Mouse (Mus musculus) cerebellum, adult (tissue): ENCODE data around the gene Ddit4.
"Not testable (repeated sequence)": the region's sequence is repeated elsewhere in the genome, so short reads cannot be mapped to it uniquely, and the experiment has no call there.

Experiments
- ATAC-seq: cut with Nextera tagmentation; 2 replicates; pipeline ENCODE4 v1.9.2; 2017; ENCODE audit warnings: mild to moderate bottlenecking, moderate library complexity, mixed read lengths; ENCODE audit not compliant: insufficient number of reproducible peaks, low FRiP score, low TSS enrichment

Gene Ddit4

DNA sequence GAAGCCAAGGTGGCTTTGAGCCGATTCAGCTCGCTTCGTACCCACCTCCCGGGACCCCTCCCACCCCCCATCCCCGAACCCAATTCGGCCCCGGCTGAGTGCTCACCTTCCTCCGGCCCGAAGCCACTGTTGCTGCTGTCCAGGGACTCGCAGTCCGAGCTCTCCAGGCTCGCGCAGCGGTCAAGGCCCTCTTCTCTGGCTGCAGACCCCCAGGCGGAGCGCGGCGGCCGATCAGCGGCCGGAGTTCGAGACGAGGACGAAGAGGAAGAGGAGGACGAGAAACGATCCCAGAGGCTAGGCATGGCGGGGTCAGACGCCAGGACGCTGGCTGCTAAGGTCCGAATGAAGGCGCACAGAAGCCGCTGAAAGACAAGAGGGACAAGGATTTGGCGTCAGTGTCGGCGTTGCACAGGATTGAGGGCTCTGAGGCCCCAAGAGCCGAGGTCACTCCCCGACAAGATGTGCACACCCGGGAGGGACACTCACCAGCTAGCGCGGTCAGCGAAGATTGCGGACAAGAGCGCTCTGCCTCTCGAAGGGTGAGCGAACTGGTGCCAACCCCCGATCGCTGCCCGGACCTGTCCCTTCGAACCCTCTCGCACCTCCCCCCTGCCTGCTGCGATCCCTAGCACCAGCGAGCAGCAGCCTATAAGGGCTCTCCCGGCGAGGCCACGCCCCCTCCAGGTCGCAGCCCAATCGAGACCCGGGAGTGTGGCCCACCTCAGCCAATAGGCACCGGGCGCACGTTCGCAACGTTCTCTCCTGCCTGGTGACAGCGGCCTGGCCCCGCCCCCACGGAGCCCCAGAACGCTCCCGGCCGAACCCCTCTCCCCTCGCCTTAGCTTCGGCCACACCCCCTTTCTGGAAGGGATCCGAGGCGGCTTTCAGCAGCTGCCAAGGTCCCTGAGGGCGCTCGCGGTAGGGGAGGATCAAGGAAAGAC lies at the start of gene Ddit4:
TSS of gene Ddit4 (minus strand) at position 624 of the 941 bp plus-strand sequence.
- ATAC-seq: peak; percentile 89

- ATAC-seq: no peak
Observed at GRCm38 (mm10) chr10:59999057-59999456, 47.4 kb upstream of the Ddit4 start.

GRCm38 (mm10) chr10:59997591-59997990 lies 46.0 kb upstream of the Ddit4 start:
- ATAC-seq: no peak

DNA sequence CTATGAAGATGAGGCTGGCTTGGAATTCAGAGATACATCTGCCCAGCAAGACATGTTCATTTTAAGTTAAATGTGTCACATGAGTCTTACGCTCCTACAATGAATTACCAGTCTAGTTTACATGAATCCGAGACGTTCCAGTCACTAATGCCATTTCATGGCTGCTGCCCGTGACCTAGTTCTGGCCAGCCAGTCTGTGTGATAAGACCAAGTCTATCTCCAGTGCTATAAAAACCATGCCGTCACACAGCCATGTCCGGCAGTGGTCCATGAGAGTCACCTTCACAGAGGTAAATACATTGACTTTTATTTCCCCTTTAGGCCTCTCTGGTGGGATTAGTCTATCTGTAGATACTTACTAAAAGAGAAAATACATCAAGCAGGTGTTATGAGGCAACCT lies 44.3 kb upstream of the Ddit4 start:
- no peak for ATAC-seq

DNA sequence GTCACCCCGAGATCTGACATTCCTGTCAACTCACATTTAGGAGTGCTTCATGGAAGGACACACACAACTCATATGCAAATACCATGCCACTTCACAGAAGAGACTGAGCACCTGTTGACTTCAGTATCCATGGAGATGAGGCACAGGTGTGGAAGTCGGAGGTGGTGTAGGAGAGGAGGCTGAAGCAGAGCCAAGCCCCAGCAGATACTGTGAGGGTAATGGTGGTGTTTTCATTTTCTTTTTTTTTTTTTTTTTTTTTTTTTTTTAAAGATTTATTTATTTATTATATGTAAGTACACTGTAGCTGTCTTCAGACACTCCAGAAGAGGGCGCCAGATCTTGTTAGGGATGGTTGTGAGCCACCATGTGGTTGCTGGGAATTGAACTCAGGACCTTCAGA lies 42.2 kb upstream of the Ddit4 start:
- not testable (repeated sequence) for ATAC-seq

DNA sequence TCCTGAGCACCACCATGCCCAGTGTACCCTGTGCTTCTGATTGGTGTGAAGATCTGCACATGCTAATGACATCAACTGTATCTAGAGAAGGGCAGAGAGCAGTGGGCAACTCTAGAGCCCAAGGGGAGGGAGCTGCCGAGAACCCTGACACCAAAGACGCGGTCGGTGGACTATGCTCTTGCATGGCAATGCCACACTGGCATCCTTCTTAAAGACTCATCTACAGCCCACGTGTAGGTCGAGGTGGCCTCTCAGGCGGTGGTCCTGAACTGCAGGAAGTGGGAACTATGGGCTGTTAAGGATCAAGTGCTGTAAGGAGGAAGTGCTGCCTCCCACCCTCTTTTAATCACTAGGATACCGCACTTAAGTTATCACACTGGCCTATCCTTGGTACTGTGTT lies 40.4 kb upstream of the Ddit4 start:
- no peak for ATAC-seq

DNA sequence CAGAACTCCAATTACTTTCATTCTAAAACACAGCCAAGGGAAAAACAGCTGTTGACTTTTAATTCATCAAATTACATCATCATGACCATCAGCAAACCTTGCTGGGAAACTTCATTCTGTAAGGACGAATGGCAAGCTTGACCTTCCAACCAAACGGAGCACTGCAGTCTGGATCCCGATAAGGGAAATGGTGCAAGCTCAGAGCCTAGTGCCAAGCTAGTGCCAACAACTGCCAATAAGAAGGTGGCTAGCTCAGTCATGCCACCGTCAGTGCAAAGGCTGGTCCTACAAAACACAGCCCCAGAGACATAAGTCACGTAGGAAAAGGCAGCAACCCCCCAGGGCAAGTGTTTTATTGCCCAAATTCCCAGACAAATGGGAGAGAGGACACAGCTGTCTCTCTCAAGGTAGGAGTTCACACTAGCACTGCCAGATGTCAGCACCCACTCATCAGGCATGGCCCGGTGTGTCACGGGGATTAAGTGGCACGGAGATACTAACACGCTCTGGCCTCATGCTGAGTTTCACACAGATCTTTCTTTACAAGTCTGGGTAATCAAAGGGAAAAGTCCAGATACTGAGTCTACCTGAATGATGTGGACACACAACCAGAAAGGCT lies 39.7 kb upstream of the Ddit4 start:
- ATAC-seq: no peak

DNA sequence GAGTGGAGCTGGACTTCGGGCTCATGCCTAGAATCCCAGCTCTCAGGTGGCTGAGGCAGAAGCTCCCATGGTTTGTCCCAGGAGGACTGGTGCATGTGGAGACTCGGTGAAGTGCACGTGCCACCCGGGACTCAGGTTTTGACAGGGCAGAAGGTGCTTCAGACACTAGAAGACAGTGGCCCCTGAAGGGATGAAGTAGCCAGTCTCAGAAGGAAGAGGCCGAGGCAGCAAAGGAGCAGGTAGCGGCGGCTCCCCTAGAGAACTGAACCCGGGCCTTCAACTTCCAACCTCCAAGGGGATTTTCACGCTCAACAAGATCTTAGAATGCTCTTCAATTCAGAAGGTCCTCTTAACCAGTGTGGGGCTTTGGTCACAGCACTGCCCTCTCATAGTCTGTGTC lies 38.8 kb upstream of the Ddit4 start:
- ATAC-seq: no peak

- ATAC-seq: no peak
Observed at GRCm38 (mm10) chr10:59988036-59988435, 36.4 kb upstream of the Ddit4 start.

DNA sequence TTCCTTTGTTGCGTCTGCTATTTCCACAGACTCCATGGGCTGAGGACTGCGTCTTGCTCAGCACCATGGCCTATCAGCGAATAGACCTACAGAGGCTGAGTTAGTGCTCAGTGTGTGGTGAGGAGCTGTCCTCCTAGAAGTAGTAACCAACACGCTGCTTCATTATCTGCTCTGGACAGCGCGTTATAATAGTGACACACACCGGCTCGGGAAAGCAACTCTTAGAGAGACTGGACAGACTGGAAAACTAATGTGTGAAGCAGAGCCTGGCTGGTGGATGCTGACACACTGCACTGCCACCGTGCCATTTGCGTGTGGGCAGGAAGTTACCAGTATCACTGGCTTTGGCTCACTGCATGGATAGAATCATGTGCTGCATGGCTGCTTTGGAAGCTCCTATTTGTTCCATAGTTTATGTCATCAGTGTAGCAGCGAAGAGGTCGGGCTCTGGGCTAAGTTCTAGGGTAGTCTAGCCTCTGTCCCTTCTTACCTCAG lies 30.8 kb upstream of the Ddit4 start:
- ATAC-seq: no peak

GRCm38 (mm10) chr10:59981792-59982191 lies 30.2 kb upstream of the Ddit4 start:
- ATAC-seq: no peak

- no peak for ATAC-seq
Observed at GRCm38 (mm10) chr10:59981336-59981735, 29.7 kb upstream of the Ddit4 start.

- no peak for ATAC-seq
Observed at GRCm38 (mm10) chr10:59980815-59981244, 29.2 kb upstream of the Ddit4 start.

- no peak for ATAC-seq
Observed at GRCm38 (mm10) chr10:59978873-59979743, 27.5 kb upstream of the Ddit4 start.

GRCm38 (mm10) chr10:59978401-59978800 lies 26.8 kb upstream of the Ddit4 start:
- no peak for ATAC-seq

- no peak for ATAC-seq
Observed at GRCm38 (mm10) chr10:59977715-59978343, 26.2 kb upstream of the Ddit4 start.

- ATAC-seq: no peak
Observed at GRCm38 (mm10) chr10:59977141-59977540, 25.5 kb upstream of the Ddit4 start.

DNA sequence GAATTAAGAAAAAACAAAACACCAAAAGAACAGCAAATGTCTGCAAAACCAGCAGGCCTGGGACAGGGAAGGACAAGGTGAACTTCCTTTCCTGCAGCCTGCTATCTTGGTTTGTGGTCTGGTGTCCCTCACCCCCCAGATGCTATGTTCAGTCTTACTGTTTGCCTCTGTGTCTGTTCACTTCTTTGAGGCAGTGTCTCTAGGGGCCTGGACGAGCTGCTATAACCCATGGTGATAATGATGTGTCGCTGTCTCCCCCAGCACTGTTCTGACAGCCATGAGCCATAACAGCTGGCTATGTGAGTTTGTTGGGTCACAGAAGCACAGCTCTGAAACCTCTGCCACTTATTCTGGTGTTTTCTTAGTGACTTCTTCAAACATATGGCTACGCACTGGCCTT lies 23.2 kb upstream of the Ddit4 start:
- ATAC-seq: no peak

GRCm38 (mm10) chr10:59974191-59974664 lies 22.6 kb upstream of the Ddit4 start:
- peak; percentile 28; the same call in 1 of the 2 replicates for ATAC-seq

DNA sequence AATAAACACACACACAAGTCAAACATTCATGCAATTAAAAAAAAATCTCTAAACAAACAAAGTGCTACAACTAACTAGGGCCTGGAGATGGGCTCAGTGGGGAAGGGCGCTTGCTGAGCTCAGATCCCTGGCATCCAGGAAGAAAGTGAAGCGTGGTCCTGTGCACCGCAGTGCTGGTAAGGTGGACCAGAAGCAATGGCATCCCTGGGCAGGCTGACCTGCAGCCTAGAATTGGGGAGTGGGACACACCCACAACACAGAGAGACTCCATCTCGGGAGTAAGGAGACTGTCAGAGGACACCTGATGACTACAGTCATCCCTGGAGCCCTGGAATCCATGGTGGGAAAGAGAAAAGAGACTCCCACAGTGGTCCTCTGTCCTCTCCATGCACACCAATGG lies 21.8 kb upstream of the Ddit4 start:
- ATAC-seq: no peak
